Mouse (Mus musculus) right cerebral cortex, postnatal 25 days (tissue): ENCODE results near the gene Sfxn5.

Source experiments
- DNase-seq: peaks from one replicate; pipeline ENCODE4 v3.0.0; 2022

Sfxn5 gene

DNA sequence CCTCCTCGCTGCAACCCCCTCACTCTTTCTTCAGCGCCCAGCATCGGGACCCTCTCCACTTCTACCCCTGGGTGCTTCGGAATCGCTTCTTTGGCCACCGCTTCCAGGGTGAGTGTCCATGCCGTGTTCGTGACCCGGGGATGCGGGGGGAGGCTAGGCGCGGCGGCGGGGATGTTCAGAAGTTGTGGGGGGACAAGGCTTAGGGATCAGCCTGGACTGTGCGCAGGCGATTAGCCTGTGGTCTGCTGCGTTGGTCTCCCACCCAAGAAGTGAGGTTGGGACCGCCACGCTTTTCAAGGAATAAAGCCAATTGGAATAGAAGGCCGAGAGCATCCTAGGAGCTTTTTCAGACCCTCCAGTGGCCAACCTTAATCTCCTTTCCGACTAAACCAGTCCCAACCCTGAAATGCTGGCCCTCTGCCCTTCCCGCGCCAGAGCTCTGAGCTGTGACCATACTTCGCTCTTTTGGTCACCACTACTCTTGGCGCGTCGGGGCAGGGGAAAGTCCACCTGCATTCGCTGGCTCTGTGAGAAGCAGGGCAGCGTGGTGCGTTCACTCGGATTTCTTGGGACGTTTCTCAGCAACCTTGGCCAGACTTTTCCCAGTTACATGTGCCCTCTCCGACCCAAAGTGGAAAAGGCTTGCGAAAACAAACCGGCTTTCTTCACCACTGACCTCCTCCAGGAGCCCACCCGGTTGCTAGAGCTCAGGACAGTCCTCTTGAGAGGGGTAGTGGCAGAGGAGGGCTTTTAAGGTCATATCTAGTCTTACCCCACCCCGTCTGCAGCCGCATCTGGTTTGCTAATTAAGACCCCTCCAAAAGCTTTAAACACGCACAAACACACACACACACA is 144.7 kb downstream of the Sfxn5 start:
- no peak for DNase-seq

DNA sequence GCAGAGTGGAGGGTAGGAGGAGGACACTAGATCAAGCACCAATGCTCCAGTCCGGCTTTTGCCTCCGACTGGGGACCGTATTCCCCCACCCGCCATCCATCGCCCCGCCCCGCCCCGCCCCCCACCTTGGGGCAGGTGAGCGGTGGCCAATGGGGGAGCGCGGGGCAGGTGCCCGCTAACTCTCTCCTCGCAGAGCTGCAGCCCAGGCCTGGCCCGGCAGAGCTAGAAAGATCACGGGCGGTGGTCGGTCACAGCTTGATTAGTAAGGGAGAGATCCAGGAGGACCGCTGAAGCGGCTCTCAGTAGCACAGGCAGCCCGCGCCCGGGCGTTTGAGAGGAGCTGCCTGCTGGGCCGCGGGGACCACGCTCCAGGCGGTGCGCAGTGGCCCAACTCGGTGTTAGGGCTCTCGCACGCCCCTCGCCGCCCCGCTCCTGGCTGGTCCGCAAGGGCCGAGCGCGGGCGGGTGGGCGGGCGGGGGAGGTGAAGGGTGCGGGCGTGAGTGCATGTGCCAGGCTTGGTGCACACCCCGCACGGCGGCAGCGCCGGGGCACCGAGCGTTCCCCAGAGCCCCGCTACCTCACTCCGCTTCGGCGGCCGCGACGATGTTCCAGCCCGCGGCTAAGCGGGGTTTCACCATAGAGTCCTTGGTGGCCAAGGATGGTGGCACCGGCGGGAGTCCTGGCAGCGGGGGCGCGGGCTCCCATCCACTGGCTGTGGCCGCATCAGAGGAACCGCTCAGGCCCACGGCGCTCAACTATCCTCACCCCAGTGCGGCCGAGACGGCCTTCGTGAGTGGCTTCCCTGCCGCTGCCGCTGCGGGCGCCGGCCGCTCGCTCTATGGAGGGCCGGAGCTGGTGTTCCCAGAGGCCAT is 145.6 kb downstream of the Sfxn5 start, which contains the start of gene Emx1:
Gene Emx1 (plus strand): TSS at position 99 of the 872 bp plus-strand sequence.
- DNase-seq, result peak; percentile 87

- no peak for DNase-seq
Observed at GRCm38 (mm10) chr6:85186744-85187059, 146.5 kb downstream of the Sfxn5 start.

DNA sequence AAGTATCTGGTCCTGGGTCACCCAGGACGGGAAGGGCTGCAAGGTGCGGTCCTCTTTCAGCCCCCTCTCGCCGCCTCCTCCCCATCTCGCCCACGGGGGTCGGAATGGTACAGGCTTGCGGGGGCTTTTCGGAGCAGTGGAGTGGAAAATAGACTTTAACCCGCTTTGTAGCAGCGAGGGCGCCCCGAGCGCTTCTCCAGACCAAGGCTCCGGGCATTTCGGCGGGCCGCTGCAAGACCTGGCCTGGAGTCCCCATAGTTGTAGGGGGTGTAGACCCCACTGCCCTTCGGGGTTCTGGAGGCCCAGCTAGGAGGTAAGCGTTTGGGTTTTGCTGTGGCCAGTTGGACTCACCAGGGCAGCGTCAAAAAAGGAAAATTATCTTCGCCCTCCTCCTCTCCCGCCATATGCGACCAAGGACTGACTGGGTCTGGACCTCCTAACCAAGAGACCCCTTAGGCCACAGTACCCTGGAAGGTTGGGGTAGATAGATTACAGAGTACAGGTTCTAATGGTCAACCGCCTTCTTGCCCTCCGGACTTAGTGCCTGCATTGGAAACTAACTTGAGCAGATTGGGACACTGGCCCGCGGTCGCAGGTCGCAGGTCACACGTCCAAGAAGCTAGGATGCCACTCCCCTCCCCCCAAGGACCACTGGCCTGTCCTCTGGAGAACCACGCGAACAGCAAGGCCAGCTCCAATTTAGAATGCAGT is 147.0 kb downstream of the Sfxn5 start:
- no peak for DNase-seq

- no peak for DNase-seq
Observed at GRCm38 (mm10) chr6:85183951-85184350, 149.3 kb downstream of the Sfxn5 start.

GRCm38 (mm10) chr6:85180036-85180435 is 153.2 kb downstream of the Sfxn5 start:
- DNase-seq, result no peak

- DNase-seq, result no peak
Observed at GRCm38 (mm10) chr6:85179569-85179968, 153.7 kb downstream of the Sfxn5 start.

DNA sequence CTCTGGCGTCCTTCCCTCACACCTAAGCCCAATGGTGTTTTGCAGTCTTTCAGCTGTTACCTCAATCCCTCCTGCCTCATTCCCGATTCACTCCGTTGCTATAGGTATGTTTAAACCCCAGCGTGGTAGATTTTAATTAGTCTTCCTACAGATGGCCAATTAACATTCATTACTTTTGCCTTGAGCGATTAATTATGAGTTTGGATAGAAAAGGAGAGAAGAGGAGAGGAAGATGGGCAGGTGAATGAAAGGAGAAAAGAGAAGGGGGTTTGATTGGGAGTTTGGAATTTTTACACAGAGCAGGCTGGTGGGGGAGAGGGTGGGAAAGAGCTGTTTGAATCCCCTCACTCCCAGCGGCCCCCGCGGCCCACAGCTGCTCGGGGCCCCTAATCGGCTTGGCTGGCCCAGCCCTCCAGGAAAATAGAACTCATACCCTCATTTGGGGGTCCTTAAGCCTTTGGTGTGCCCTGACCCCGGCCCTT is 167.7 kb downstream of the Sfxn5 start:
- no peak for DNase-seq
